ENCODE assay signal across 23 mouse cellular contexts in the genomic region with DNA sequence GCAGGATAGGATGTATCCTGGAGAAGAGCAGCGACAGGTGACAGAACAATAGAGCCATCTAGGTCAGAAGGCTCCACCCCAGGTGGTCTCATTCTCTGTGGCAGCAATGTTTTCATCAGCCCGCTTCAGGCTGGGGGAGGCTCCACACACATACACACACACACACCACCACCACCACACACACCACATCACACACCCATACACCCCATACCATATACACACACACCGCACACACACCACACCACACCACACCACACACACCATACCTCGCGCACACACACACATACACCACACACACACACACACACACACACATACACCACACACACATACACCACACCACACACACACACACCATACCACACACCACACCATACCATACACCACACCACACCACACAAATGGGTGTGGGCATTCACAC. TPM values are rescaled to one million over a fixed set of nuclear protein-coding genes. Genes with fewer than 3 reads are reported as not detected.
DNase-seq lines count a peak whose midpoint lies in the region; ATAC-seq lines count a peak whose summit lies in the region.
"Had no signal": no experiment of that assay in that cellular context is flagged by ENCODE, and none has a peak within 500 bp of the region (broad histone marks: within the 10 kb centered on the region; RNA-seq: fewer than 3 reads in every experiment).

No protein-coding gene starts in this region.

- peak; percentile 48; the same call in 1 of the 2 replicates for ATAC-seq in hindbrain, embryonic 12.5 days (ENCODE audit: low FRiP score)
- ATAC-seq in midbrain, embryonic 14.5 days (ENCODE audit: low FRiP score, low TSS enrichment) = peak; percentile 48
- ATAC-seq: intestine, embryonic 16.5 days; Patski had no signal

- no peak overlapping the region for H3K4me2 ChIP-seq in hindbrain, embryonic 12.5 days (replicated peaks)
- H3K4me2 ChIP-seq in midbrain, embryonic 14.5 days (ENCODE audit: low read length) = no peak overlapping the region
- H3K4me2 ChIP-seq: heart, embryonic 12.5 days; limb, embryonic 13.5 days; lung, embryonic 15.5 days; neural tube, embryonic 12.5 days had no signal

- H3K4me3 ChIP-seq in hindbrain, embryonic 12.5 days = no peak overlapping the region
- no peak overlapping the region for H3K4me3 ChIP-seq in hindbrain, embryonic 10.5 days
- H3K4me3 ChIP-seq in midbrain, embryonic 14.5 days (replicated peaks; ENCODE audit: low read depth, low read length) = no peak overlapping the region
- H3K4me3 ChIP-seq: forebrain, embryonic 10.5 days; heart, embryonic 12.5 days; limb, embryonic 13.5 days; lung, embryonic 15.5 days; neural tube, embryonic 12.5 days had no signal

- no peak overlapping the region for H3K27ac ChIP-seq in hindbrain, embryonic 12.5 days
- no peak overlapping the region for H3K27ac ChIP-seq in hindbrain, embryonic 10.5 days
- H3K27ac ChIP-seq in midbrain, embryonic 14.5 days (replicated peaks; ENCODE audit: low read depth, low read length) = no peak overlapping the region
- H3K27ac ChIP-seq: forebrain, embryonic 10.5 days; limb, embryonic 13.5 days; liver, embryonic 14.5 days; lung, embryonic 15.5 days; neural tube, embryonic 12.5 days had no signal

- H3K36me3 ChIP-seq in hindbrain, embryonic 12.5 days = peaks cover 1% of the 10 kb centered on the region
- H3K36me3 ChIP-seq in hindbrain, embryonic 10.5 days = peaks cover 12% of the 10 kb centered on the region
- H3K36me3 ChIP-seq in midbrain, embryonic 14.5 days (ENCODE audit: control insufficient read depth, insufficient read depth, low read length) = peaks cover 15% of the 10 kb centered on the region
- H3K36me3 ChIP-seq: limb, embryonic 13.5 days; lung, embryonic 15.5 days had no signal

- H3K4me1 ChIP-seq in hindbrain, embryonic 12.5 days = no peaks in the 10 kb centered on the region
- 0 out of 2 replicates have a peak, but pooled peaks cover 3% of the 10 kb centered on the region for H3K4me1 ChIP-seq in hindbrain, embryonic 10.5 days (replicated peaks)
- no peaks in the 10 kb centered on the region for H3K4me1 ChIP-seq in midbrain, embryonic 14.5 days (ENCODE audit: control insufficient read depth, insufficient read depth, low read length)
- H3K4me1 ChIP-seq: forebrain, embryonic 10.5 days; limb, embryonic 13.5 days; lung, embryonic 15.5 days; neural tube, embryonic 12.5 days had no signal

- H3K9ac ChIP-seq in hindbrain, embryonic 12.5 days = no peak overlapping the region
- no peak overlapping the region for H3K9ac ChIP-seq in midbrain, embryonic 14.5 days (replicated peaks; ENCODE audit: low read length)
- H3K9ac ChIP-seq: heart, embryonic 12.5 days; limb, embryonic 13.5 days; liver, embryonic 14.5 days; lung, embryonic 15.5 days; neural tube, embryonic 12.5 days had no signal

- no peak for DNase-seq in hindbrain, embryonic 10.5 days (ENCODE audit: low spot score)
- DNase-seq in ES-CJ7 (ENCODE audit: low read depth, low spot score) (peak; percentile 80), ZHBTc4 (ENCODE audit: low read depth, low spot score) (peak; percentile 75)
- no peak for DNase-seq in midbrain, embryonic 14.5 days
- no peak for DNase-seq in layer of hippocampus, adult 8-10 months (ENCODE audit: low spot score in 2 of 2)
- DNase-seq in gastrocnemius, postnatal 10 days = no peak
- DNase-seq: adrenal gland, postnatal 25 days; cerebellum, adult 11 months; cerebellum, postnatal 10 days; gastrocnemius, postnatal 36 days; heart, postnatal 36 days; kidney, postnatal 4 days; spleen, adult 18-20 months; thymus, postnatal 25 days had no signal

- no peaks in the 10 kb centered on the region for H3K27me3 ChIP-seq in hindbrain, embryonic 12.5 days
- H3K27me3 ChIP-seq in hindbrain, embryonic 10.5 days (ENCODE audit: insufficient read depth, poor library complexity, severe bottlenecking) = no peaks in the 10 kb centered on the region
- H3K27me3 ChIP-seq in midbrain, embryonic 14.5 days (ENCODE audit: control insufficient read depth, insufficient read depth, low read length) = no peaks in the 10 kb centered on the region
- H3K27me3 ChIP-seq: heart, embryonic 12.5 days; limb, embryonic 13.5 days; lung, embryonic 15.5 days; neural tube, embryonic 12.5 days; Patski had no signal

- H3K9me3 ChIP-seq in hindbrain, embryonic 12.5 days (replicated peaks) = peaks cover 2% of the 10 kb centered on the region
- peaks cover 2% of the 10 kb centered on the region for H3K9me3 ChIP-seq in hindbrain, embryonic 10.5 days
- peaks cover 2% of the 10 kb centered on the region; the same call in 1 of the 2 replicates for H3K9me3 ChIP-seq in midbrain, embryonic 14.5 days (ENCODE audit: control insufficient read depth, low read length)
- H3K9me3 ChIP-seq: lung, embryonic 15.5 days had no signal

- WGBS in hindbrain, embryonic 12.5 days = 88% methylated on average over 4 of the region's 5 CpGs
- WGBS in hindbrain, embryonic 10.5 days = 79% methylated on average over 5 of the region's 5 CpGs
- WGBS in midbrain, embryonic 14.5 days = 77% methylated on average over 5 of the region's 5 CpGs

RNA-seq across cellular contexts. Expression of gene Lrp11, which starts 30.2 kb away (rescaled TPM):
- 17.7 and 19.3 TPM in 2 replicates for polyA plus RNA-seq in hindbrain, embryonic 12.5 days (2016; fragmentation: Nextera tagmentation; extraction: Ambion mirVana)
- polyA plus RNA-seq in hindbrain, embryonic 10.5 days (2016; fragmentation: Nextera tagmentation; extraction: Ambion mirVana) = 8.6 and 8.9 TPM in 2 replicates
- 30.9 and 36.6 TPM in 2 replicates for polyA plus RNA-seq in midbrain, embryonic 14.5 days (2014; fragmentation: Nextera tagmentation; extraction: Ambion mirVana)
- total RNA-seq in layer of hippocampus, adult 8-10 months (2022) = 100 to 1,000 TPM; 169 to 193 (median 176) TPM
- 1 to 10 TPM; 2.2 to 2.3 TPM for total RNA-seq in gastrocnemius, postnatal 10 days (2021)

RNA-seq across cellular contexts. Expression of gene Nup43, which starts 47.5 kb away (rescaled TPM):
- 40.6 and 42.2 TPM in 2 replicates for polyA plus RNA-seq in hindbrain, embryonic 12.5 days (2016; fragmentation: Nextera tagmentation; extraction: Ambion mirVana)
- polyA plus RNA-seq in hindbrain, embryonic 10.5 days (2016; fragmentation: Nextera tagmentation; extraction: Ambion mirVana) = 66.4 and 85.0 TPM in 2 replicates
- 33.0 and 36.0 TPM in 2 replicates for polyA plus RNA-seq in midbrain, embryonic 14.5 days (2014; fragmentation: Nextera tagmentation; extraction: Ambion mirVana)
- total RNA-seq in layer of hippocampus, adult 8-10 months (2022) = 1 to 10 TPM; 5.8 to 9.9 (median 7.7) TPM
- 10 to 100 TPM in 1 of 2 experiments, 1 to 10 TPM in 1; 8.2 to 11.3 TPM for total RNA-seq in gastrocnemius, postnatal 10 days (2021)

Comparison
In these comparisons a context has a peak if more than half of its experiments do, and no peak if none do; other contexts are left out.
1. DNase-seq: peak in ES-CJ7 (single experiment) and ZHBTc4 (single experiment); none in hindbrain, embryonic 10.5 days (single experiment), midbrain, embryonic 14.5 days (single experiment), layer of hippocampus, adult 8-10 months (0 of 2) and gastrocnemius, postnatal 10 days (single experiment).